Mouse (Mus musculus) stomach, postnatal 0 days (tissue): Measurements from ENCODE around the gene Tmx1.

ENCODE experiments used
- CTCF ChIP-seq: IDR thresholded peaks from 2 replicates; pipeline ENCODE4 v1.5.1; 2016; ENCODE audit warnings: antibody characterized with exemption, low read depth, mild to moderate bottlenecking, moderate library complexity
- EP300 ChIP-seq: optimal IDR thresholded peaks from 2 replicates; pipeline ENCODE3; 2016; ENCODE audit warnings: antibody characterized with exemption

DNA sequence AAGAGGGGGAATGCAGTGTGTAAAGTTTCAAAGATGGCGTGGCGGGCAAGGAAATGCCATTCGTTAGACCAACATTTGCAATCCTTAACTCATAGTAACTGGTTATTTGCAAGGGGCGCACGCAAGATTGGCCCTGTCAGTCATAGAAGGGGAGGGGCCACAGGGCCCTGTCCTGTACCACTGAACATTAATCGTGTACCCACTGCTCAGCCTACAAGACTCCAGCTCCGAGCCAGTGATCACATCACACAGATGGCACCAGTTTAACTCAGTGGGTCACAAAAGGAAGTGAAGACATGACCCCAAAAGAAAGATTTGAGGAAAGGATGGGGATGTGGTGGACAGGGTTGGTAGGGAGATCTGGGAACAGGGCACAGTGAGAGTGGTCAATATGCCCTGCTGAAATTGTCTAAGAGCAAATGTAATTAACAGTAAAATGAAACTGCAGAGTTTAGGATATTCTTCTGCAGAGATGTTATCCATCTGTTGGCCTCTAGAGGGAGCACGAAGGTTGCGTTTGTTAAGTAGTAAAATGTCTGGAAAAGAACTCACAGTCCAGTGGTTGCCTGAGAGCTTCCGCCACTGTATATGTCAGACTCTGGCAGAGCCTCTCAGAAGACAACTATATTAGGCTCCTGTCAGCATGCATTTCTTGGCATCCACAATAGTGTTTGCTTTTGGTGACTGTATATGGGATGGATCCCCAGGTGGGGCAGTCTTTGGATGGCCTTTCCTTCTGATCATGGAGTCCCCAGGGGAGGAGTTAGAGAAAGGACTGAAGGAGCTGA is 41.8 kb downstream of the Tmx1 start:
- TF ChIP-seq EP300, result no peak
- peak; percentile 92 for TF ChIP-seq CTCF
